Mouse (Mus musculus): ENCODE measurements around the gene 6720489N17Rik.
"Not testable (repeated sequence)": the region's sequence is repeated elsewhere in the genome, so short reads cannot be mapped to it uniquely, and the experiment has no call there.

Gene 6720489N17Rik

DNA sequence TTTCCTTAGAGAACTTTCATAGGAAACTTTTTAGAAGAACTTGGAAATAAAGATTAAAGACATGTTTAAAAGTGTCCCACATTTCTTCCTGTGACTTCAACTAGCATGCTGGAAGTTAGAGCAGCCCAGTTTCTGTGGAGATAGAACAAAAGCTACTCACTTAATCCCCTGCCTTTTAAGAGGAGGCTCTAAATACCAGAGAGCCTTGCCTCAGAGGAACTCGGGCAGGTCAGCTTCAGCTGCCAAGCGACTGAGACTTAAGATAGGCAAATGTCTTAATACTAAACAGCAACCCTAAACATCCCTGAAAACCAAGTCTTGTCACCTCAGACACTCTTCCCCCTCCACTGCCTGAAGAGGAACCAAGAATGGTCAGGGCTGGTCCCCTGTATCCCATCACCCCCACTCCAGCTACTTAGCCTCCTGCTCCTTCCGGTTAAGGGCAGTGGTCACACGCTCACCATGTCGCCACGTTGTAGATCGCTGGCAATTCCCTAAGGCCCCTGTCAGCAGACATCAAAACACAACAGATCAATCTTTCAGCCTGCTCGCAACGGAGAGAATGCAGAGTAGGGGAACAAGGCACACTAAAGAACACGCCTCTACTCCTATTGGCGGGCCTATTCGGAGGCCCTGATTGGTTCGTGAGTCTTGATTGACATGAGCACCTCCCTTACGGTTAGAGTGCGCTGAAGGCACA lies at the start of gene 6720489N17Rik:
Gene 6720489N17Rik, minus strand, starts transcription at position 606 of the 700 bp plus-strand sequence.
- in situ Hi-C loops (cut with MboI; ENCODE audit: low sequenced_read_pairs), result loop anchor here (10.0 kb wide), 1 partner anchor 231 kb away; the partner anchor contains the start of gene Fbp2

DNA sequence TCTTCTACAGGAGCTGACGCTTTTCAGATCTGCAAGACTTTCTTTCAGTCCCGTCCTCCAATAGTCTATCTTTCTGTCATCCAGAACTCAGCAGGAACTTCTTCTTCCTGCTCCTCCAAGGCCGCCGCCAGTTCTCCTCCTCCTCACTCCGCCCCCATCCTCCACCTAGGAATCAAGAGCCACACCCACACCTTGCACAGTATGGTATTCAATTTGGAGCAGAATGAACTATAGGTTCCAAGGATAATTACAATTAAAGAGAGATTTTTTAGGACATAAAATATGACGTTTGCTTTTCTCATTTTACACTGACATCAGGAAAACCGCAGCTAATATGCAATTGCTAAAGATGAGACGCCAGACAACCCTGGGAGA lies 29.4 kb upstream of the 6720489N17Rik start:
- in situ Hi-C loops (cut with MboI; ENCODE audit: low sequenced_read_pairs), result no loop called here

DNA sequence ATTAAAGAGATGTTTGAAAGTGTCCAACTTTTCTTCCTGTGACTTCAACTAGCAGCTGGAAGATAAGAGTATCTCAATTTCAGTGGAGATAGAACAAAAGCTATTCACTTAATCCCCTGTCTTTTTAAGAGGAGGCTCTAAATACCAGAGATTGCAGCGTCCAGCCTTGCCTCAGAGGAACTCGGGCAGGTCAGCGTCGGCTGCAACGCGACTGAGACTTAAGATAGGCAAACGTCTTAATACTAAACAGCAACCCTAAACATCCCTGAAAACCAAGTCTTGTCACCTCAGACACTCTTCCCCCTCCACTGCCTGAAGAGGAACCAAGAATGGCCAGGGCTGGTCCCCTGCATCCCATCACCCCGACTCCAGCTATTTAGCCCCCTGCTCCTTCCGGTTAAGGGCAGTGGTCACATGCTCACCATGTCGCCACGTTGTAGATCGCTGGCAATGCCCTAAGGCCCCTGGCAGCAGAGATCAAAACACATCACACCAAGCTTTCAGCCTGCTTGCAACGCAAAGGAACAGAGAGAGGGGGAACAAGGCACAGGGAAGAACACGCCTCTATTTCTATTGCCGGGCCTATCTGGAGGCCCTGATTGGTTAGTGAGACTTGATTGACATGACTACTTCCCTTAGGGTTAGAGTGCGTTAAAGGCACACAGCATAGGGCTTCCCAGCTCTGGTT lies 28.8 kb upstream of the 6720489N17Rik start:
- in situ Hi-C loops (cut with MboI; ENCODE audit: low sequenced_read_pairs), result not testable (repeated sequence)

DNA sequence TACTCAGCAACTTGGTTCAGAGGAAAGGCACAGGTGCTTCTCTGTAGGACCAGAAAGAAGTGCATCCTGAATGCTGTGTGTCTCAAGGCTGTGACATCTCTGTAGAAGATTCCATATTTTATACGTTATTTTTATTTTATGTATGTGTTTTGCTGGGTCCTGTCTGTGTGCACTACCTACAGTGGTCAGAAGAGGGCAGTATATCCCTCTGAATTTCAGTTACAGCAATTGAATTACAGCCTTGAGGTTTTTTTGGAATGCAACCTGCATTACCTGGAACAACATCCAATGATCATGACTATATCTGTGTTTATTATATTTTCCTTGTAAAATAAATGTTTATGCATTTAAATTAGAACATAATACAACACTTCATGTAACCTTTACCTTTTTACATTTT lies 3.1 kb upstream of the 6720489N17Rik start:
- in situ Hi-C loops (cut with MboI; ENCODE audit: low sequenced_read_pairs), result loop anchor here (10.0 kb wide), 1 partner anchor 228 kb away; the partner anchor contains the start of gene Fbp2

DNA sequence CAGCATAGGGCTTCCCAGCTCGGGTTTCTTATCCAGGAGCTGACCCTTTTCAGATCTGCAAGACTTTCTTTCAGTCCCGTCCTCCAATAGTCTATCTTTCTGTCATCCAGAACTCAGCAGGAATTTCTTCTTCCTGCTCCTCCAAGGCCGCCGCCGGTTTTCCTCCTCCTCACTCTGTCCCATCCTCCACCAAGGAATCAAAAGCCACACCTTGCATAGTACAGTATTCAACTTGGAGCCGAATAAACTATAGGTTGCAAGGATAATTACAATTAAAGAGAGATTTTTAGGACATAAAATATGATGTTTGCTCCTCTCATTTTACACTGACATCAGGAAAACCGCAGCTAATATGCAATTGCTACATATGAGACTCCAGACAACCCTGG lies 289 bp upstream of the 6720489N17Rik start:
- in situ Hi-C loops (cut with MboI; ENCODE audit: low sequenced_read_pairs), result loop anchor here (10.0 kb wide), 1 partner anchor 231 kb away; the partner anchor contains the start of gene Fbp2

DNA sequence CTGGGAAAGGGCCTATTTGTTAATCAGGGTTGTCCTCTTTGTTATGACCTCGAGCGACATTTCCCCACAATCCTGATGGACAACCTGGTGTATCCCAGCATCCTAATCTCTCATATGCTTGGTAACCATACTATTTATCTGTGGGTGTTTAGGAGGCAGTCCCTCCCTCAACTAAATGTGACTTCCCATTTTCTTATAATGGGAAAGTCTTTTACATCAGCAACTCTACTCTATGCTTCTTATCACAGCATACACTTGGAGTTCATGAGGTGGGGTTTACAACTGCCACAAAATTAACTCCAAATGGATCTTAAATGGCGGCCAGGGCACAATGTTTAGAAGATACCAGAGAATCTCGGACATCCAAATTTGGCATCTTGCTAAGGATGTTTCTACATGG lies 6.5 kb downstream of the 6720489N17Rik start:
- in situ Hi-C loops (cut with MboI; ENCODE audit: low sequenced_read_pairs), result not testable (repeated sequence)

DNA sequence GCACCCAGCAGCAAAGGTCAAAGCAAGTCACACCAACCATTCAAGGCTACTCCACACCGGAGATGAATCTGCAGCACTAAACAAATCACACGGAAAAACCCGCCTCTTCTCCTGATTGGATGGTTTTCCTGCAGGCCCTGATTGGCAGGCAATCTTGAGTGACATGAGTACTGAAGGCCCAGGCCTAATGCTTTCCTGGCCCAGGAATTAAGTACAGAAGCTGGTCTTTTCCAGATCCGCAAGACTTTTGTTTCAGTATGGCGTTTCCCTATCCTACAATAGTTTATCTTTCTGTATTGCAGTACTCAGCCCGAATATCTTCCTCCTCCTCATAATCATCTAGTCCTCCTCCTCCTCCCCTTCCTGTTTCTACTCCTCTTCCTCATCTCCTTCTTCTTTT lies 52.9 kb downstream of the 6720489N17Rik start, which contains the start of gene Zfp934:
Gene Zfp934, minus strand, starts transcription at position 101 of the 400 bp plus-strand sequence.
- in situ Hi-C loops (cut with MboI; ENCODE audit: low sequenced_read_pairs), result not testable (repeated sequence)

DNA sequence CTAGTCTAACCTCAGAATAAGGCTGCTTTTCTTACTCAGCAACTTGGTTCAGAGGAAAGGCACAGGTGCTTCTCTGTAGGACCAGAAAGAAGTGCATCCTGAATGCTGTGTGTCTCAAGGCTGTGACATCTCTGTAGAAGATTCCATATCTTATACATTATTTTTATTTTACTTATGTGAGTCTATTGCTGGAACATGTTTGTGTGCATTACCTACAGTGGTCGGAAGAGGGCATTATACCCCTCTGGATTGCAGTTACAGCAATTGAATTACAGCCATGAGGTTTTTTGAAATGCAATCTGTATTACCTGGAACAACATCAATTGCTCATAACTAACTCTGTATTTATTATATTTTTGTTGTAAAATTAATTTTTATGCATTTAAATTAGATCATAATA lies 62.3 kb downstream of the 6720489N17Rik start:
- in situ Hi-C loops (cut with MboI; ENCODE audit: low sequenced_read_pairs), result not testable (repeated sequence)

DNA sequence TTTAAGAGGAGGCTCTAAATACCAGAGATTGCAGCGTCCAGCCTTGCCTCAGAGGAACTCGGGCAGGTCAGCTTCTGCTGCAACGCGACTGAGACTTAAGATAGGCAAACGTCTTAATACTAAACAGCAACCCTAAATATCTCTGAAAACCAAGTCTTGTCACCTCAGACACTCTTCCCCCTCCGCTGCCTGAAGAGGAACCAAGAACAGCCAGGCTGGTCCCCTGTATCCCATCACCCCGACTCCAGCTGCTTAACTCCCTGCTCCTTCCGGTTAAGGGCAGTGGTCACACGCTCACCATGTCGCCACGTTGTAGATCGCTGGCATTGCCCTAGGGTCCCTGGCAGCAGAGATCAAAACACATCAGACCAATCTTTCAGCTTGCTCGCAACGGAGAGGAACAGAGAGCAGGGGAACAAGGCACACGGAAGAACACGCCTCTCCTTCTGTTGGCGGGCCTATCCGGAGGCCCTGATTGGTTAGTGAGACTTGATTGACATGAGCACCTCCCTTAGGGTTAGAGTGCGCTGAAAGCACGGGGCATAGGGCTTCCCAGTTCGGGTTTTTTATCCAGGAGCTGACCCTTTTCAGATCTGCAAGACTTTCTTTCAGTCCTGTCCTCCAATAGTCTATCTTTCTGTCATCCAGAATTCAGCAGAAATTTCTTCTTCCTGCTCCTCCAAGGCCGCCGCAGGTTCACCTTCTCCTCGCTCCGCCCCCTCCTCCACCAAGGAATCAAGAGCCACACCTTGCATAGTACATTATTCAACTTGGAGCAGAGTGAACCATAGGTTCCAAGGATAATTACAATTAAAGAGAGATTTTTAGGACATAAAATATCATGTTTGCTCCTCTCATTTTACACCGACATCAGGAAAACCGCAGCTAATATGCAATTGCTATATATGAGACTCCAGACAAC lies 65.5 kb downstream of the 6720489N17Rik start, which contains the start of gene Zfp935:
Gene Zfp935, minus strand, starts transcription at position 323 of the 922 bp plus-strand sequence.
- in situ Hi-C loops (cut with MboI; ENCODE audit: low sequenced_read_pairs), result not testable (repeated sequence)

Data from CH12F3 (cell line).